Mouse (Mus musculus) heart, postnatal 0 days (tissue): Measurements from ENCODE around the gene C5ar1.

Experiments used
- CTCF ChIP-seq: IDR thresholded peaks from 2 replicates; pipeline ENCODE4 v1.5.1; 2016; ENCODE audit warnings: antibody characterized with exemption, control low read depth, low read depth
- EP300 ChIP-seq: IDR thresholded peaks from 2 replicates; pipeline ENCODE4 v1.6.1; 2016; ENCODE audit warnings: antibody characterized with exemption, low read depth

DNA sequence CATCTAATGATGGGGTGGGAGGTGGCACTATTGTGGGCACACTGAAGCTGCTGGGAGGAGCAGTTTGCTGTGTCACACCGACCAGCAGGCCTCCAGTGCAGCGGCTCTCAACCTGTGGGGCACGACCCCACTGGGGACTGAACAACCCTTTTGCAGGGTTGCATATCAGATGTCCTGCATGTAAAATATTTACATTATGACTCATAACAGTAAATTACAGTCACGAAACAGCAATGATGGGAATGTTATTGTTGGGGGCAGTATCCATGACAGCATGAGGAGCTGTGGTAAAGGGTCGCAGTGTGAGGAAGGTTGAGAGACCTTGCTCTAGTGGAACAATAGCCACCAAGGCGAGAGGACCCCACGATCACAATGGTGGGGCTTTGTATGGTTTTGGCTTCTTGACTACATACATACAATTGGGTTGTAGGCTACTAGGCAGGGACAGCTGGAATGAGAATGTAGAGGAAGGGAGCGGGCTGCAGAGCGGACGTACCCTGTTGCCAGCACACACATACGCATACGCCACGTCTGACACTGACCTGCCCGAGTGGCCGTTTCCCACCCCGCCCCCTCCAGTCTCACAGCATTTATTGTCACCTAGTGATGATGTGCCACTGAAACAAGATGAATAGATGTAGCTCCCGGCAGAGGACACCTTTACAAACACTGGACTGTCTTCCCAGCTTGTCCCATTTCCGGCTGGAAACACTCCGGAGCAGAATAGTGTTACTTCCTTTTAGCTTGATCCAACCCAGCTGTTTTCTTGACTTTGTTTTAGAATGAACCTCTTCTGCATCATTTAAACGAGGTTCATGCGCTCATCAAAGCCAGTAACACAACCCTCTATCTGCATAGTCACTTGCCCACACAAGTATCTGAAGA is 50.3 kb downstream of the C5ar1 start:
- TF ChIP-seq EP300 (no peak), CTCF (no peak)
